Mouse (Mus musculus) heart, adult 8-10 months (tissue): Measurements from ENCODE around the gene Slc34a3. TPM values are rescaled to one million over a fixed set of nuclear protein-coding genes. Genes with fewer than 3 reads are reported as not detected.
"Not testable (repeated sequence)": the region's sequence is repeated elsewhere in the genome, so short reads cannot be mapped to it uniquely, and the experiment has no call there.

Experiments used
- DNase-seq: peaks from one replicate; pipeline ENCODE4 v3.0.0; 2022; ENCODE audit warnings: low spot score
- total RNA-seq, 4 experiments: library from RNA; stranded (reverse); gene quantifications; 2 replicates each; pipeline ENCODE4 v1.2.4; 2022

Slc34a3 gene
- not detected for total RNA-seq

GRCm38 (mm10) chr2:25234050-25234449 lies at the start of gene Slc34a3:
Gene Slc34a3 (minus strand): TSS chr2:25234364.
- DNase-seq, result no peak

- DNase-seq, result peak; percentile 79
Observed at GRCm38 (mm10) chr2:25278928-25279882, 45.0 kb upstream of the Slc34a3 start.

- no peak for DNase-seq
Observed at GRCm38 (mm10) chr2:25273010-25273409, 38.8 kb upstream of the Slc34a3 start.

- DNase-seq, result no peak
Observed at GRCm38 (mm10) chr2:25272515-25272914, 38.4 kb upstream of the Slc34a3 start.

GRCm38 (mm10) chr2:25271827-25272511 lies 37.8 kb upstream of the Slc34a3 start, which contains the start of the genes Ssna1 and Anapc2:
Gene Ssna1 (minus strand): TSS chr2:25272438.
Gene Anapc2 (plus strand): TSS chr2:25272478.
- DNase-seq, result peak; percentile 96

- DNase-seq, result no peak
Observed at GRCm38 (mm10) chr2:25267746-25268309, 33.7 kb upstream of the Slc34a3 start.

GRCm38 (mm10) chr2:25267241-25267640 lies 33.1 kb upstream of the Slc34a3 start:
- DNase-seq, result no peak

GRCm38 (mm10) chr2:25266720-25267119 lies 32.6 kb upstream of the Slc34a3 start:
- DNase-seq, result no peak

- DNase-seq, result no peak
Observed at GRCm38 (mm10) chr2:25265897-25266656, 31.9 kb upstream of the Slc34a3 start.

GRCm38 (mm10) chr2:25264851-25265250 lies 30.7 kb upstream of the Slc34a3 start:
- DNase-seq, result no peak

GRCm38 (mm10) chr2:25264286-25264660 lies 30.1 kb upstream of the Slc34a3 start:
- DNase-seq, result no peak

- no peak for DNase-seq
Observed at GRCm38 (mm10) chr2:25263623-25264285, 29.6 kb upstream of the Slc34a3 start.

GRCm38 (mm10) chr2:25262795-25263622 lies 28.8 kb upstream of the Slc34a3 start:
- no peak for DNase-seq

GRCm38 (mm10) chr2:25262291-25262767 lies 28.2 kb upstream of the Slc34a3 start, which contains the start of gene Tprn:
Gene Tprn (plus strand): TSS chr2:25262618.
- peak; percentile 97 for DNase-seq

- no peak for DNase-seq
Observed at GRCm38 (mm10) chr2:25261870-25262269, 27.7 kb upstream of the Slc34a3 start.

GRCm38 (mm10) chr2:25258887-25259286 lies 24.7 kb upstream of the Slc34a3 start:
- no peak for DNase-seq

- not testable (repeated sequence) for DNase-seq
Observed at GRCm38 (mm10) chr2:25257250-25257649, 23.1 kb upstream of the Slc34a3 start.

GRCm38 (mm10) chr2:25256443-25257109 lies 22.4 kb upstream of the Slc34a3 start:
- DNase-seq, result not testable (repeated sequence)

- DNase-seq, result peak; percentile 89
Observed at GRCm38 (mm10) chr2:25255284-25255779, 21.2 kb upstream of the Slc34a3 start, which contains the start of gene Tmem203. Gene Tmem203 (plus strand): TSS chr2:25255439.
